Mouse (Mus musculus) midbrain, embryonic 15.5 days (tissue): Measurements from ENCODE around the gene Itgb5. TPM values are rescaled to one million over a fixed set of nuclear protein-coding genes. Genes with fewer than 3 reads are reported as not detected.

Experiments
- ATAC-seq: fragments of 200-750 bp; cut with Nextera tagmentation; replicated peaks from 2 replicates; pipeline ENCODE4 v1.8.0; 2017; ENCODE audit warnings: moderate TSS enrichment
- H3K27ac ChIP-seq: fragments of 300-500 bp; sonication (generic); 2 replicates; pipeline ENCODE4 v1.5.1; 2015; ENCODE audit warnings: mild to moderate bottlenecking, inconsistent platforms
- H3K27me3 ChIP-seq: fragments of 300-500 bp; sonication (generic); replicated peaks from 2 replicates; pipeline ENCODE4 v1.6.1; 2015; ENCODE audit warnings: inconsistent platforms
- H3K36me3 ChIP-seq: fragments of 300-500 bp; sonication (generic); replicated peaks from 2 replicates; pipeline ENCODE4 v1.6.1; 2015; ENCODE audit warnings: inconsistent platforms
- H3K4me1 ChIP-seq: fragments of 300-500 bp; sonication (generic); 2 replicates; pipeline ENCODE4 v1.6.1; 2015; ENCODE audit warnings: inconsistent platforms
- H3K4me2 ChIP-seq: fragments of 300-500 bp; sonication (generic); 2 replicates; pipeline ENCODE4 v1.6.1; 2015; ENCODE audit warnings: inconsistent platforms, mild to moderate bottlenecking, moderate library complexity
- H3K4me3 ChIP-seq: fragments of 300-500 bp; sonication (generic); 2 replicates; pipeline ENCODE4 v1.5.1; 2015; ENCODE audit warnings: mild to moderate bottlenecking, inconsistent platforms
- H3K9ac ChIP-seq: fragments of 300-500 bp; sonication (generic); 2 replicates; pipeline ENCODE4 v1.6.1; 2015; ENCODE audit warnings: mild to moderate bottlenecking, inconsistent platforms
- H3K9me3 ChIP-seq: fragments of 300-500 bp; sonication (generic); 2 replicates; pipeline ENCODE4 v1.6.1; 2016; ENCODE audit warnings: inconsistent platforms
- WGBS: fragments of 180-500 bp; shearing (Covaris S2); methylation state at CpG from one replicate; pipeline ENCODE4 v1.1.7; 2015; ENCODE audit warnings: mixed read lengths; 5-methylcytosine and 5-hydroxymethylcytosine counted together
- polyA plus RNA-seq: library from polyadenylated mRNA; unstranded; fragments of >200 nt; fragmentation: Nextera tagmentation; extraction: Ambion mirVana; gene quantifications from 2 replicates; pipeline ENCODE4 v1.2.1, GENCODE M21; 2015

The Itgb5 gene
- polyA plus RNA-seq, 1 experiment from 2014 or later: 24.1 TPM

DNA sequence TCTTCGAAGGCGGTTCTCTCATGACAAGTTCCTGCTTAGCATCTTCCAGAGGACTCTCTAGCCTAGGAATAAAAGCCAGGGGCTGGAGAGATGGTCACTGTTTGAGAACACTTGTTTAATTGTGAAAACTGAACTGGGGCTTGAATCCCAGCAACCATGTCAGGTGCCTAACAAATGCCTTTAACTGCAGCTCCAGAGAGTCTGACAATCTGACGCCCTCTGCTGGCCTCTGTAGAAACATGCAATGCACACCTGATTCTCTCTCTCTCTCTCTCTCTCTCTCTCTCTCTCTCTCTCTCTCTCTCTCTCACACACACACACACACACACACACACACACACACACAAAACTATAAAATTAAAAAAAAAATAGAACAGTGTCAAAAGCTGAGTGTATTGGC lies 19.5 kb upstream of the Itgb5 start:
- Histone ChIP-seq H3K27me3 (no peaks in the 10 kb centered on the region), H3K36me3 (no peaks in the 10 kb centered on the region), H3K9ac (no peak overlapping the region), H3K27ac (no peak overlapping the region), H3K9me3 (no peaks in the 10 kb centered on the region), H3K4me2 (no peak overlapping the region), H3K4me3 (no peak overlapping the region), H3K4me1 (no peaks in the 10 kb centered on the region)
- no peak for ATAC-seq
- 60% methylated on average over 3 of the region's 3 CpGs for WGBS

DNA sequence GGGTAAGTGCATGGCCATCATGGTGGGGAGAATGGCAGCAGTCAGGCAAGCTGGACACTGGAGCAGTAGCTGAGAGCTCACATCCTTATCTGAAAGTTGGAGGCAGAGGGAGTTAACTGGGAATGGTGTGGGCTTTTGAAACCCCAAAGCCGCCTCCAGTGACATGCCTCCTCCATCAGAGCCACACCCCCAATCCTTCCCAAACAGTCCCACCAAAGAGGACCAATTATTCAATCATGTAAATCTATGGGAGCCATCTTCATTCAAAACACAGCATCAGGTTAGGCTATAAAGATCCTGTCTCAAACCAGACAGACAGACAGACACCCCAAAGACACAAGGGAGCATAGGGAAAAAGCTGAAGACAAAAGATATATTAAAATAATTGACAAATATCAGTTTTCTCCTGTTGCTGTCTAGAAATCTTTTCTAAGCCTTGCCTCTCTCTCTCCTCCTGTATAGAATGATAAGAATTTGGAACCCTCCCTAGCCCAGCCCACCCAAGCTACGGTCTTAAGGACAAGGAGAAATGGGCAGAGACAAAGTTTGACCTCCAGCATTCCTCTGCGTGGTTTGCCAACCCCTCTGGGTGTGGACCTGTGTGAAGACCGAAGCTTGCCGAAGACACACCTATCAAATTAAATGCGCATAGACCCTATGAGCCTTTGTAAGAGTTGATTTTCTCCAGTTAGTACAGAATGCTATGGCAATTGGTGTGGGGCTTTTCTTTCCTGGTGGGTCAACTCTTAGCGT lies 10.9 kb upstream of the Itgb5 start:
- H3K9me3 ChIP-seq: no peaks in the 10 kb centered on the region
- H3K27ac ChIP-seq: no peak overlapping the region
- no peak overlapping the region for H3K4me3 ChIP-seq
- H3K9ac ChIP-seq: no peak overlapping the region
- no peaks in the 10 kb centered on the region for H3K27me3 ChIP-seq
- H3K4me2 ChIP-seq: no peak overlapping the region
- no peaks in the 10 kb centered on the region for H3K36me3 ChIP-seq
- ATAC-seq: no peak
- no peaks in the 10 kb centered on the region for H3K4me1 ChIP-seq
- 92% methylated on average over 7 of the region's 7 CpGs for WGBS

DNA sequence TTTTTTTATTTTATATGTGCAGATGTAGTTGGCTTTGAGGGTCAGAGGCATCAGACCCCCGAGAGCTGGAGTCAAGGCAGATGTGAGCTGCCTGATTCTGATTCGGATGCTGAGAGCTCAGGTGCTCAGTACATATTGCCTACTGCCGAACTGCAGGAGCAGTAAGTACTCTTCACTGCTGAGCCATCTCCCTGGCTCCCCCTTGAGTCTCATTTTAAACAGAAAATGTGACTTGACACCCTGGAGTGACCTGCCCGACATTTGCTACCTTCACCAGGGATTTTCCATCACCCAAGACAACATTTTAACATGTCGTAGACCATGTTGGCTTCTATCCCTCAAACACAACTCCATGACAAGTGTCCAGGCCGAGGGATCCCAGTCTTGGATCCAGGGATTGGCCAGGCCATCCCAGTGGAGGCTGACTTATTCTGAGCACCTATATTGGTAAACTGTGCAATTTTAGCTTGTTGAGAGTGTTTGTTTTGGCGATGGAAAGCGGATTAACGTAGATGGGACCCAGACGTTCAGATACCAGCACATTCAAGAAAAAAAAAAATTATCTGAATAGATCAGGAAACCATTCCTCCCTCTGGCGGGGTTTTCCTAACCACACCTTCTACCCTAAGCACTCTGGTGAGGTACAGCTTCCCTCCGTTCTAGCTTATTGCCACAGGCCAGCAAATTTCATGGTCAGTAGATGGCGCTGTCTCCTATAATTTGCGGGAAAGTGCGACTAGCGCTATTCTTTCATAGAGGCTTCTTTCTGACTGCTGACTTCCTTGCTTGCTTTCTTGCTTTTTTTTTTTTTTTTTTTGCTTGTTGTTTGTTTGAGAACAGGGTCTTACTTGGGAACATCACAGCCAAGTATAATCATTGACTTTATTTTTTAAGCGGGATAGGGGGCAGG lies 8.9 kb upstream of the Itgb5 start:
- Histone ChIP-seq H3K9me3 (no peaks in the 10 kb centered on the region), H3K27me3 (no peaks in the 10 kb centered on the region), H3K4me2 (no peak overlapping the region), H3K36me3 (no peaks in the 10 kb centered on the region), H3K9ac (no peak overlapping the region), H3K27ac (no peak overlapping the region), H3K4me1 (no peaks in the 10 kb centered on the region), H3K4me3 (no peak overlapping the region)
- ATAC-seq: 0 out of 2 replicates have a peak, but pooled peaks have one; percentile 37
- WGBS: 21% methylated on average over 17 of the region's 17 CpGs

DNA sequence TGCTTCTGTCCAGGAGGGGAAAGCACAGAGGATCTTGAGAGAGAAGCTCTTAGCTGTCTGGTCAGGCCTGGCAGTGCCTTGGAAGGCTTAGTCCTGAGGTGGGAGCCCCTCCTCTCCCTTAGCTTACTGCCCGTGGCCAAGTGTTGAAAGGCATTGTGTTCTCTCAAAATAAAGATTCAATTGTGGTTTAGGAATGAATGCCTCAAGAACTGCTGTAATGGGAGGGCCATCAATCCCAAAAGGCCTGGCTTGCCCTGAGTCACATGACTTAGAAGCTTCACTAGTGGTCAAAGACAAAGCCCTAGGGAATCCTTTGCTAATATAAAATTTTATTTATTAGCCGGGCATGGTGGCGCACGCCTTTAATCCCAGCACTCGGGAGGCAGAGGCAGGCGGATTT lies 4.9 kb upstream of the Itgb5 start:
- H3K4me3 ChIP-seq: no peak overlapping the region
- H3K4me1 ChIP-seq: peaks cover 7% of the 10 kb centered on the region
- no peak overlapping the region for H3K27ac ChIP-seq
- H3K9ac ChIP-seq: no peak overlapping the region
- ATAC-seq: no peak
- no peaks in the 10 kb centered on the region for H3K36me3 ChIP-seq
- WGBS: 81% methylated on average over 6 of the region's 6 CpGs
- H3K9me3 ChIP-seq: no peaks in the 10 kb centered on the region
- no peak overlapping the region for H3K4me2 ChIP-seq
- peaks cover 9% of the 10 kb centered on the region; the same call in 1 of the 2 replicates for H3K27me3 ChIP-seq

GRCm38 (mm10) chr16:33828496-33828895 lies 969 bp upstream of the Itgb5 start:
- H3K27ac ChIP-seq: no peak overlapping the region
- no peak overlapping the region for H3K4me2 ChIP-seq
- no peak overlapping the region for H3K9ac ChIP-seq
- H3K4me1 ChIP-seq: peaks cover 23% of the 10 kb centered on the region
- H3K27me3 ChIP-seq: peaks cover 39% of the 10 kb centered on the region
- no peak for ATAC-seq
- H3K36me3 ChIP-seq: no peaks in the 10 kb centered on the region
- 90% methylated on average over 7 of the region's 7 CpGs for WGBS
- H3K9me3 ChIP-seq: no peaks in the 10 kb centered on the region
- no peak overlapping the region for H3K4me3 ChIP-seq

- H3K4me2 ChIP-seq: peak overlapping the region; percentile 99
- peak; percentile 68 for ATAC-seq
- peaks cover 34% of the 10 kb centered on the region for H3K4me1 ChIP-seq
- peak overlapping the region; percentile 60 for H3K9ac ChIP-seq
- H3K9me3 ChIP-seq: no peaks in the 10 kb centered on the region
- no peaks in the 10 kb centered on the region for H3K36me3 ChIP-seq
- H3K4me3 ChIP-seq: peak overlapping the region; percentile 69
- peaks cover 44% of the 10 kb centered on the region for H3K27me3 ChIP-seq
- H3K27ac ChIP-seq: peak overlapping the region; percentile 61; the same call in 1 of the 2 replicates
- under 1% methylated on average over 34 of the region's 76 CpGs for WGBS
These were observed 512 bp downstream of the Itgb5 start for GRCm38 (mm10) chr16:33829842-33830511.

DNA sequence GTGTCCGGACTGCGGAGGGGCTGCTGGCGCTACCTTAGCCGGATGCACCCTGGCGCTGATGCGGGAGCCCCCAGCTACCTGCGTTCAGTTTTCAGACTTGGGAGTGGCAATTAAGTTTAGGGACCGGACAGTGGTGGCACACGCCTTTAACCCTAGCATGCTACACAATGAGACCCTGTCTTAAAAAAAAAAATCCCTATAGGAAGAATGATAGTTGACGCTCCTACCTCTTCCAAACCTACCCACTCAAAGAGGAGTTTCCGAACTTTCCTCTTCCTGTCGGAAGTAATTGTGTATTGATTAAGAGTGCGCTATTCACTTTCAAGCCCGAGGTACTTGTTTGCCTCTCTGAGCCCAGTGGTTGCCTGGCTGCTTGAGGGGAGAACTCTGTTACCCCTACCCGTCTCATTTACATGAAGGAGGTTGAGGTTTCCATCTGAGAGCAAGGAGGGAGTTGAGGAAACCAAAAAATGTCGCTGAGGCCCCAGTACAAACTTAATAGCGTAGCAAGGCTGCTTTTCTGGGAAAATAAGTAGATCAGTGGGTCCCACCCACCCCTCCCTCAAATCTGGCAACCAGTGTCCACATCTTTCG lies 1.1 kb downstream of the Itgb5 start:
- Histone ChIP-seq H3K9ac (peak overlapping the region; percentile 60; the same call in 1 of the 2 replicates), H3K4me2 (peak overlapping the region; percentile 99), H3K4me3 (peak overlapping the region; percentile 69), H3K36me3 (no peaks in the 10 kb centered on the region), H3K27ac (0 out of 2 replicates have a peak overlapping the region, but pooled peaks have one; percentile 61), H3K4me1 (peaks cover 34% of the 10 kb centered on the region), H3K27me3 (peaks cover 44% of the 10 kb centered on the region), H3K9me3 (no peaks in the 10 kb centered on the region)
- WGBS: 3% methylated on average over 18 of the region's 18 CpGs
- no peak for ATAC-seq

DNA sequence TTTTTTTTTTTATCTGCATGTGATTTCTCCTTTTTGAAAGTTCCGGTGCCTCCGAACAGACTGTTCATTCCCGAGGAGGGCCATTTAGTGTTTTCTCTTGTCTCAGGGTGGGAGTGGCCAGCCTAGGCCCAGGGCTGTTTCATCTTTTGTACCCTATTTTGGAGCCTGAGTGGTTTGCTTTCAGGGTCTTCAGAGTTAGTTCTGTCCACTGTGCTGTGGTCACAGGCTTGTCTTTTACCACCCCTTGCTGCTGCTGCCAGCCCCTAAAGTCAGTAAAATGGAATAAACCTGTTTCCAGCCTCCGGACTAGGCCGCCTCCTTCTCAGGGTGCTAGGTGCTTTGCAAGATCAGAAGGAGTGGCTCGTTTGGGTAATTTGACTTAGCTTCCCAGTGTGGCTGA lies 2.6 kb downstream of the Itgb5 start:
- H3K4me1 ChIP-seq: peaks cover 34% of the 10 kb centered on the region
- peak overlapping the region; percentile 39; the same call in 1 of the 2 replicates for H3K27ac ChIP-seq
- no peak overlapping the region for H3K9ac ChIP-seq
- H3K36me3 ChIP-seq: no peaks in the 10 kb centered on the region
- no peak overlapping the region for H3K4me2 ChIP-seq
- peaks cover 42% of the 10 kb centered on the region for H3K27me3 ChIP-seq
- 58% methylated on average over 6 of the region's 6 CpGs for WGBS
- no peak overlapping the region for H3K4me3 ChIP-seq
- no peak for ATAC-seq
- H3K9me3 ChIP-seq: no peaks in the 10 kb centered on the region

GRCm38 (mm10) chr16:33832728-33833428 lies 3.4 kb downstream of the Itgb5 start:
- H3K9ac ChIP-seq: no peak overlapping the region
- peaks cover 34% of the 10 kb centered on the region for H3K4me1 ChIP-seq
- H3K4me3 ChIP-seq: peak overlapping the region; percentile 8
- peak; percentile 61 for ATAC-seq
- peak overlapping the region; percentile 39 for H3K27ac ChIP-seq
- H3K4me2 ChIP-seq: peak overlapping the region; percentile 43
- H3K9me3 ChIP-seq: no peaks in the 10 kb centered on the region
- H3K36me3 ChIP-seq: no peaks in the 10 kb centered on the region
- WGBS: 6% methylated on average over 21 of the region's 21 CpGs
- peaks cover 42% of the 10 kb centered on the region for H3K27me3 ChIP-seq

DNA sequence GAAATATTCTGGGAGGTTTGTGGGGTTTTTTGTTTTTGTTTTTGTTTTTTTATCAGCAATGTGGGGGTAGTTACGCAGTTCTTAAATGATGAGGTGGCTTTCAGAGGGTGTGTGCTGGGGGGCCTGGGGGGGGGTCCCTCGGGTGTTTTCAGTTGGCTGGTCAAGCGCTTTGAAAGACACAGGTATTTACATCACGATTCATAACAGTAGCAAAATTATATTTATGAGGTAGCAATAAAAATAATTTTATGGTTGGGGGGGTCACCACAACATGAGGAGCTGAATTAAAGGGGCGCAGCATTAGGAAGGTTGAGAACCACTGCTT lies 3.9 kb downstream of the Itgb5 start:
- ATAC-seq: no peak
- WGBS: 20% methylated on average over 5 of the region's 5 CpGs
- Histone ChIP-seq H3K4me3 (peak overlapping the region; percentile 9; the same call in 1 of the 2 replicates), H3K27ac (peak overlapping the region; percentile 43; the same call in 1 of the 2 replicates), H3K27me3 (peaks cover 42% of the 10 kb centered on the region), H3K36me3 (no peaks in the 10 kb centered on the region), H3K9me3 (no peaks in the 10 kb centered on the region), H3K4me1 (peaks cover 34% of the 10 kb centered on the region), H3K4me2 (peak overlapping the region; percentile 43), H3K9ac (no peak overlapping the region)

DNA sequence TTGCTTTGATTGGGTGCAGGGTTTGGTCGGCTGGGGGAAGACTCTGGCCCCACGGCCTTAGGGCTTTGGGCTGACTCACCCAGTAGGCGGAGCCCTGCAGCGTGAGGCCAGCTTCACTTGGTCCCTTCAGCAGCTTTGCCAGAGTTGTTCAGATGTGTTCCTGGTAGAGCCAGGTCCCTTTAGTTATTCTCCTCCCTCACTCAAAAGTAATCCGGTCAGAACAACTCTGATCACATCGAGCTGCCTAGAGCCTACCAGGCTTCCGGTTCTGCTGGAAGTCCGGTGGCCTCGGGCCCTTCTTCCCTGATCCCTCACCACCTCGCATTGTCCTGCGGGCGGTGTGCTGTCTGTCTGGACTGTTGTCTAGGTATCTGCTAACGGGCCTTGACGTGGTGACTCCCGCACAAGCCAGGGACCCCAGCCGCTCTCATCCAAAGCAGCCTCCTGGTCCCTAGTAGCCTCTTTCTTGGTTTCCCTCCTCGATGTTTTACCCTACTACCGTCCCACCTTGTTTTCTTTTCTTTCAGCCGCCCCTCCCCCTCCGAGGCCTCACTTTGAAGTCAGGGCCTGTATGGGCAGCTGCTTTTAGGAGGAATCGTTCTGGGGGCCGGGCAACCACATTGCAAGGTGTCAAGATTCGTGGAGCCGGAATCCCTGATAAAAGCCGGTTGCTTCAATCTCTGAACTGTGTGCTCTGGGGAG lies 4.5 kb downstream of the Itgb5 start:
- 0 out of 2 replicates have a peak, but pooled peaks have one; percentile 41 for ATAC-seq
- H3K9me3 ChIP-seq: no peaks in the 10 kb centered on the region
- peaks cover 33% of the 10 kb centered on the region for H3K4me1 ChIP-seq
- no peaks in the 10 kb centered on the region for H3K36me3 ChIP-seq
- H3K27ac ChIP-seq: peak overlapping the region; percentile 43
- no peak overlapping the region for H3K9ac ChIP-seq
- peak overlapping the region; percentile 43 for H3K4me2 ChIP-seq
- H3K27me3 ChIP-seq: peaks cover 40% of the 10 kb centered on the region
- peak overlapping the region; percentile 9 for H3K4me3 ChIP-seq
- WGBS: 2% methylated on average over 25 of the region's 25 CpGs
